Mouse (Mus musculus): ENCODE data around the gene Gm11627.
A peak's percentile ranks its signal among the peaks of the same experiment; 100 is the strongest.

DNA sequence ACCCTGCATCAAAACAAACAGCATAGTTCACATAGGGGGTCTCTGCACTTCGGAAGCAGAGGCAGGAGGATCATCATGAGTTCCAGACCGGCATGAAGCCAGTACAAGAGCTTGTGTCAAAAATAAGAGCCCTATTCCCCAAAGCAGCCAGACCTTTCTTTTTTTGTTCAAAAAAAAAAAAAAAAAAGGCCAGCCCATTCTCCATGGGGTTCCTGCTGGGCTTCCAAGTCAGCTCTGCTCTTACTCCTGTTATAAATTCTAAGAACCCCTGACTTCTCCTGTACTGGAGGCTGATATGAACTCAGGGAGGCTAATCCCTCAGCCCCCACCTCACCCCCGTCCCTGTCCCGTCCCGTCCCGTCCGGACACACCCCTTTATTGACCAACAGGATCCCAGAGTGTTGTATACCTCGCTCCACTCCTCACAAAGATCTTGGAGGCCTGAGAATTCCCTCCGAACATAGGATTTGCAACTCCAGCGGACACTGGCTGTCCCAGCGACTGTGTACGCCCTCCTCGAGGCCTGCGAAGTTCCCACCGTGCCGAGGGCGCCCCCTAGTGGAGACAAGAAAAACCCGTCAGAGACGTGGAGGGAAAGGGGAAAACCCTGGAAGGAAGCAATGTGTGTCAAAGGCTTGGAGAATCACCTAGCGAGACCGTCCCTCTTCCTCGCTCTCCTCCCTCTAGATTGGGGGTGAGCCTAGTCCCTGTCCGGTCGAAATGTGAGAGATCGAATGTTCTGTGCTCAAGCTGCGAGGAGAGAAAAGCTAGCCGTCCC, 731 bp downstream of the Gm11627 start:
- peak; percentile 85 for TF ChIP-seq CTCF (IDR thresholded peaks at IDR 0.05; ENCODE audit: control insufficient read depth, insufficient read depth, low read length)
- TF ChIP-seq POLR2A (IDR thresholded peaks at IDR 0.05; ENCODE audit: borderline replicate concordance, control insufficient read depth, low read depth, low read length), result no peak
